Mouse (Mus musculus) cerebellum, adult 2 months (tissue): ENCODE measurements around the gene Khk.
A peak's percentile ranks its signal among the peaks of the same experiment; 100 is the strongest.

Source experiments
- CTCF ChIP-seq: fragments of 200-500 bp; IDR thresholded peaks from 2 replicates; pipeline ENCODE4 v1.5.1; 2011; ENCODE audit warnings: low read depth, mild to moderate bottlenecking, control low read depth, low read length, moderate library complexity, borderline replicate concordance; ENCODE audit not compliant: insufficient read depth
- POLR2A ChIP-seq: fragments of 200-500 bp; IDR thresholded peaks from 2 replicates; pipeline ENCODE4 v1.6.1; 2011; ENCODE audit warnings: low read length, control low read depth, borderline replicate concordance; ENCODE audit not compliant: insufficient read depth

GRCm38 (mm10) chr5:30887858-30888336 is 33.3 kb upstream of the Khk start:
- TF ChIP-seq CTCF (no peak), POLR2A (peak; percentile 7; the same call in 1 of the 2 replicates)
